Mouse (Mus musculus): ENCODE data around the gene Dcdc2b. TPM values are rescaled to one million over a fixed set of nuclear protein-coding genes. Genes with fewer than 3 reads are reported as not detected.

The Dcdc2b gene
- polyA plus RNA-seq, 1 experiment from 2014 or later: 1.0 TPM

DNA sequence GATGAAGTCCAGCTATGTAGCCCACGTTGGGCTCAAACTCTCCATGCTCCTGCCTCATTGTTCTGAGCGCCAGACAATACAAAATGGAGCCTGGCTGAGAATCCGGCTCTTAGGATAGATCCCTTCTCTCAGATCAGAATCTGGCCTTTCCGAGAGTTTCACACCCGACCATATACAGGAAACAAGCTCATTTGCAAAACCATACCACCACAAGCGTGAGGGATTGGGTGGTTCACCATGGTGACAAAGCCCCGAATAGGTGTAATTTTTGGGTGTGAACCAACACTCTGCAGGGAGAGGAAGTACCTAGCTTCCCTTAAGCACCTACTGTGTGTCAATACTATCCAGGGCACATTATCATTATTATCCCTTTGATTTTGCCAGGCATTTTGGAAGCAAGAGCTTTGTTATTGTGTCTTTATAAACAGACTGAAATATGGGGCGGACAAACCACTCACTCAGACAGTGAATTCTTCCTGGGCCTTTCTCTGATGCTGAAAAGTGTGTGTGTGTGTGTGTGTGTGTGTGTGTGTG lies 42.4 kb downstream of the Dcdc2b start:
- Histone ChIP-seq H3K27me3 (replicated peaks; ENCODE audit: low read depth, poor library complexity, severe bottlenecking) (no peaks in the 10 kb centered on the region), H3K4me1 (peaks cover 7% of the 10 kb centered on the region), H3K9me3 (no peaks in the 10 kb centered on the region), H3K27ac (replicated peaks) (no peak overlapping the region), H3K4me3 (no peak overlapping the region), H3K36me3 (replicated peaks) (no peaks in the 10 kb centered on the region)
- 79% methylated on average over 8 of the region's 8 CpGs for WGBS
- DNase-seq (ENCODE audit: low spot score): no peak

DNA sequence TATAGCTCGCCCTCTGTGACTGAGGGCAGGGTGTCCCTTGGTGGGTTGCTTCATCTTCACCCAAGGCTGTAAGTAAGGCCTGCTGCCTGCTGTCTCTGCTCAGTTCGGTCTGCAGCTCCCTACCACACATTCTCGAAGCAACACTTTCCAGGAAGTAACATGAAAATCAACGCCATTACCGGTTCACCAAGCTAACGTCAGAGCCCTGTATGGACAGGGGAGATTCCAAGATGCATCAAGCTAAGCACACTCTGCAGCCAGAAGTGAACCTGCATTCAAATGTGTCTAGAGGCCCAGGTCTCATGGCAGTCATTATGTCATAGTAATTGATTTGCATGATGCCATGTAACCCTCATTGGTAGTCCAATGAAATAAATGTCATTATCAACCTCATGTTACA lies 44.0 kb downstream of the Dcdc2b start:
- H3K9me3 ChIP-seq: no peaks in the 10 kb centered on the region
- no peak overlapping the region for H3K4me3 ChIP-seq
- no peak overlapping the region for H3K27ac ChIP-seq (replicated peaks)
- no peaks in the 10 kb centered on the region for H3K27me3 ChIP-seq (replicated peaks; ENCODE audit: low read depth, poor library complexity, severe bottlenecking)
- WGBS: 91% methylated on average over 6 of the region's 6 CpGs
- no peak for DNase-seq (ENCODE audit: low spot score)
- peaks cover 2% of the 10 kb centered on the region for H3K4me1 ChIP-seq
- H3K36me3 ChIP-seq (replicated peaks): no peaks in the 10 kb centered on the region

DNA sequence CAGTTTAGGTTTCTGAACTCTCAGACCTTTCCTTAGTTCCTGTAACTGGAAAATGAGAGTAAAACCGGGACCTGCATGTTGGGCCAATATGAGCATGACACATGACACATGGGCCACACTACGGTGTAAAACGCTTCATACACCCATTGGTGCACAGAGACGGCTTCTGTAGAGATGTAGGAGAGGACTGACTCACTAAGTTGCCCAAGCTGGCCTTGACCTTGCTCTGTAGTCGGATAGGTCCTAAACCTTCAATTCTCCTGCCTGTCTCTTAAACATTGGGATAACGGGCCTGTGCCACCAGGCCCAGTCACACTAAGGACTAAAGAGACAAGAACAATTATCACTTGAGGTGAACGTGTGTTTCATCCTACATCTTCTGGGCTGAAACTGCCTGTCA lies 45.7 kb downstream of the Dcdc2b start:
- no peak overlapping the region for H3K4me3 ChIP-seq
- no peaks in the 10 kb centered on the region for H3K27me3 ChIP-seq (replicated peaks; ENCODE audit: low read depth, poor library complexity, severe bottlenecking)
- 95% methylated on average over 7 of the region's 7 CpGs for WGBS
- H3K36me3 ChIP-seq (replicated peaks): no peaks in the 10 kb centered on the region
- DNase-seq (ENCODE audit: low spot score): no peak
- H3K27ac ChIP-seq (replicated peaks): no peak overlapping the region
- H3K4me1 ChIP-seq: peaks cover 8% of the 10 kb centered on the region
- H3K9me3 ChIP-seq: no peaks in the 10 kb centered on the region

- Histone ChIP-seq H3K4me3 (no peak overlapping the region), H3K9me3 (no peaks in the 10 kb centered on the region), H3K27me3 (replicated peaks; ENCODE audit: low read depth, poor library complexity, severe bottlenecking) (no peaks in the 10 kb centered on the region), H3K4me1 (peaks cover 10% of the 10 kb centered on the region), H3K36me3 (replicated peaks) (no peaks in the 10 kb centered on the region), H3K27ac (replicated peaks) (no peak overlapping the region)
- DNase-seq (ENCODE audit: low spot score): no peak
- WGBS: 90% methylated on average over 6 of the region's 6 CpGs
Measured at GRCm38 (mm10) chr4:129565139-129565538, 48.9 kb downstream of the Dcdc2b start.

DNA sequence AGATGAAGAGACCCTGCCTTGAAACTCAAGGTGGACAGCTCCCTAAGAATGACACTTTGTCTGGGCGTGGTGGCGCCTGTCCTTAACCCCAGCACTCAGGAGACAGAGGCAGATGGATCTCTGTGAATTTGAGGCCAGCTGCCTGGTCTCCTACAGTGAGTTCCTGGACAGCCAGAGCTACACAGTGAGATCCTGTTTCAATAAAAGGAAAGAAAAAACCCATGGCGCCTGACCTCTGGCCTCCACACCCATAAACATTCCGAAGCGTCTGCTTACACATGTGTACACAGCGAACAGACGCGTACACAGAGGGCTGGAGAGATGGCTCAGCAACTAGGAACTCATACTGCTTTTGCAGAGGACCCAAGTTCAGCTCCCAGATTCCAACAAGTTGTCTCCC lies 50.3 kb downstream of the Dcdc2b start:
- 0 out of 2 replicates have a peak overlapping the region, but pooled peaks have one; percentile 8 for H3K27ac ChIP-seq (replicated peaks)
- DNase-seq (ENCODE audit: low spot score): peak; percentile 62
- H3K4me3 ChIP-seq: no peak overlapping the region
- 50% methylated on average over 8 of the region's 8 CpGs for WGBS
- H3K9me3 ChIP-seq: no peaks in the 10 kb centered on the region
- no peaks in the 10 kb centered on the region for H3K36me3 ChIP-seq (replicated peaks)
- H3K27me3 ChIP-seq (replicated peaks; ENCODE audit: low read depth, poor library complexity, severe bottlenecking): no peaks in the 10 kb centered on the region
- H3K4me1 ChIP-seq: peaks cover 10% of the 10 kb centered on the region

- H3K9me3 ChIP-seq: no peaks in the 10 kb centered on the region
Measured at GRCm38 (mm10) chr4:129561184-129561583, 52.9 kb downstream of the Dcdc2b start.

More at GRCm38 (mm10) chr4:129561184-129561583, 52.9 kb downstream of the Dcdc2b start:
- 92% methylated on average over 5 of the region's 5 CpGs for WGBS
- DNase-seq (ENCODE audit: low spot score): no peak
- H3K36me3 ChIP-seq (replicated peaks): no peaks in the 10 kb centered on the region
- 0 out of 2 replicates have a peak, but pooled peaks cover 5% of the 10 kb centered on the region for H3K27me3 ChIP-seq (replicated peaks; ENCODE audit: low read depth, poor library complexity, severe bottlenecking)
- H3K4me3 ChIP-seq: no peak overlapping the region
- no peak overlapping the region for H3K27ac ChIP-seq (replicated peaks)
- H3K4me1 ChIP-seq: peaks cover 29% of the 10 kb centered on the region

Other genes with a start within 250 kb of the Dcdc2b start
- gene Zbtb8a, start 236.1 kb downstream of the Dcdc2b start, polyA plus RNA-seq (2016; fragmentation: Nextera tagmentation; extraction: Ambion mirVana): 6.0 and 6.6 TPM in 2 replicates
- gene Zbtb8b, start 173.4 kb downstream of the Dcdc2b start, polyA plus RNA-seq (2016; fragmentation: Nextera tagmentation; extraction: Ambion mirVana): 2.0 and 2.4 TPM in 2 replicates
- gene Bsdc1, start 152.7 kb downstream of the Dcdc2b start, polyA plus RNA-seq (2016; fragmentation: Nextera tagmentation; extraction: Ambion mirVana): 19.7 and 21.5 TPM in 2 replicates
- not detected in 2 replicates for gene Tssk3, start 123.2 kb downstream of the Dcdc2b start, polyA plus RNA-seq (2016; fragmentation: Nextera tagmentation; extraction: Ambion mirVana)
- gene Fam229a, start 123.1 kb downstream of the Dcdc2b start, polyA plus RNA-seq (2016; fragmentation: Nextera tagmentation; extraction: Ambion mirVana): not detected in 2 replicates
- gene Marcksl1, start 100.7 kb downstream of the Dcdc2b start, polyA plus RNA-seq (2016; fragmentation: Nextera tagmentation; extraction: Ambion mirVana): 1,428 and 1,442 TPM in 2 replicates
- 302 and 304 TPM in 2 replicates for gene Hdac1, start 71.5 kb downstream of the Dcdc2b start, polyA plus RNA-seq (2016; fragmentation: Nextera tagmentation; extraction: Ambion mirVana)
- gene Lck, start 40.6 kb downstream of the Dcdc2b start, polyA plus RNA-seq (2016; fragmentation: Nextera tagmentation; extraction: Ambion mirVana): 9.3 and 12.6 TPM in 2 replicates
- 1.9 and 2.0 TPM in 2 replicates for gene Fam167b, start 35.7 kb downstream of the Dcdc2b start, polyA plus RNA-seq (2016; fragmentation: Nextera tagmentation; extraction: Ambion mirVana)
- gene Eif3i, start 13.6 kb downstream of the Dcdc2b start, polyA plus RNA-seq (2016; fragmentation: Nextera tagmentation; extraction: Ambion mirVana): 290 and 302 TPM in 2 replicates
- gene Tmem234, start 13.6 kb downstream of the Dcdc2b start, polyA plus RNA-seq (2016; fragmentation: Nextera tagmentation; extraction: Ambion mirVana): 222 and 226 TPM in 2 replicates
- gene Iqcc, start 4.8 kb upstream of the Dcdc2b start, polyA plus RNA-seq (2016; fragmentation: Nextera tagmentation; extraction: Ambion mirVana): 27.7 and 28.5 TPM in 2 replicates
- gene Ccdc28b, start 9.7 kb upstream of the Dcdc2b start, polyA plus RNA-seq (2016; fragmentation: Nextera tagmentation; extraction: Ambion mirVana): 38.6 and 44.1 TPM in 2 replicates
- gene Txlna, start 26.8 kb upstream of the Dcdc2b start, polyA plus RNA-seq (2016; fragmentation: Nextera tagmentation; extraction: Ambion mirVana): 115 and 117 TPM in 2 replicates
- gene Kpna6, start 58.5 kb upstream of the Dcdc2b start, polyA plus RNA-seq (2016; fragmentation: Nextera tagmentation; extraction: Ambion mirVana): 14.0 and 15.1 TPM in 2 replicates
- gene Tmem39b, start 82.6 kb upstream of the Dcdc2b start, polyA plus RNA-seq (2016; fragmentation: Nextera tagmentation; extraction: Ambion mirVana): 14.3 and 14.7 TPM in 2 replicates
- gene Khdrbs1, start 128.0 kb upstream of the Dcdc2b start, polyA plus RNA-seq (2016; fragmentation: Nextera tagmentation; extraction: Ambion mirVana): 156 and 166 TPM in 2 replicates
- 284 and 296 TPM in 2 replicates for gene Ptp4a2, start 197.0 kb upstream of the Dcdc2b start, polyA plus RNA-seq (2016; fragmentation: Nextera tagmentation; extraction: Ambion mirVana)

Data from embryonic facial prominence, embryonic 10.5 days (tissue).